Mouse (Mus musculus) MEL-GATA-1-ER (cell line): ENCODE measurements around the gene Mgat4c.

ENCODE experiments used
- DNase-seq: peaks from one replicate; pipeline ENCODE4 v3.0.0-alpha.2; 2012; ENCODE audit warnings: low read depth; ENCODE audit errors: extremely low read depth

Mgat4c gene

DNA sequence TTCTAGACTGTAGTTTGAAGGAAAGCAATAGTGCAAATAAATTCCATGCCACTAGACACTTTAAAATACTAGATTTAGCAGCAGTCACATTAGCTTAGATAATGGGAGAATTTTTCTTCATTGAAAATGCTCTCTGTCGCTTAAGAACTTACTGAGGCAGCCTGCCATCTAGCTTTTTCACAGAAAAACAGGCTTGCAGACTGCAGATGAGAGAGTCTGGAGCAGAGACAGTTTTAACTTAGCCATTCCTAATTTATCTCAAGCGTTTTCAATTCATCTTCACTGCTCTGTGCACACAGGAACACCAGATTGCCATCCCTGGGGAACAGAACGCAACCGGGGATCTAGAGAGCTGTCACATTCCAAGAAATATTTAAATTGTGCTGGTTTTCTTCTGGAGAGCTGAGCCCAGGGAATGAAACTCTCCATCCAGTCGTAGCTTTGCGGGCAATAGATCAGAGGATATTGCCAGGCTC lies at the start of gene Mgat4c:
Gene Mgat4c (plus strand): TSS at position 51 of the 476 bp plus-strand sequence.
- no peak for DNase-seq

DNA sequence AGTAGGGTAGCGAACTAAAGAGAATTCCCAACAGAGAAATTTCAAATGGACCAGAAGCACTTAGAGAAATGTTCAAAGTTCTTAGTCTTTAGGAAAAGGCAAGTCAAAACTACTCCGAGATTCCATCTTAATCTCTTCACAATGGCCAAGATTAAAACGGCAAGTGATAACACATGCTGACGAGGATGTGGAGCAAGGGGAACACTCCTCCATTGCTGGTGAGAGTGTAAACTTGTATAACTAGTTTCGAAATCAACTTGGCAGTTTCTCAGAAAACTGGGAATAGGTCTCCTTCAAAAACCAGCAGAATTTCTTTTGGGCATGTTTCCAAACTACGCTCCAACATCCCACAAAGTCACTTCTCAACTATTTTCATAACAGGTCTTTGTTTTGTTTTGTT lies 46.0 kb upstream of the Mgat4c start:
- DNase-seq = no peak

DNA sequence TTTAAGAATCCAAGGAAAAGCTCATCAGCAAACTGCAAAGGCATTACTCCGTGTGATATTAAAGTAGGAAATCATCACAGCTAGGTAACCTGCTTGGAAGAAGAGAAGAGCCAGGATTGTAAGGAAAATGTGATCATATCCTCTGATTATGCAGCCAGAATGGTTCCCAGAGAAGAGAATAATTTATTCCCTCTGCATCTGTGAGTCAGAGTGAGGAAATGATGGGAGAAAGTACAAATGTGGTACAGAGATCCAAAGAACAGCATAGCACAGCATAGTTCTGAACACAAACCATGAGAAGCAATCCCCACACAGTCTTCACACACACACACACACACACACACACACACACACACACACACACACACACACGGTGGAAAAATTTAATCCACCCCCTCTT lies 40.2 kb upstream of the Mgat4c start:
- DNase-seq = no peak

DNA sequence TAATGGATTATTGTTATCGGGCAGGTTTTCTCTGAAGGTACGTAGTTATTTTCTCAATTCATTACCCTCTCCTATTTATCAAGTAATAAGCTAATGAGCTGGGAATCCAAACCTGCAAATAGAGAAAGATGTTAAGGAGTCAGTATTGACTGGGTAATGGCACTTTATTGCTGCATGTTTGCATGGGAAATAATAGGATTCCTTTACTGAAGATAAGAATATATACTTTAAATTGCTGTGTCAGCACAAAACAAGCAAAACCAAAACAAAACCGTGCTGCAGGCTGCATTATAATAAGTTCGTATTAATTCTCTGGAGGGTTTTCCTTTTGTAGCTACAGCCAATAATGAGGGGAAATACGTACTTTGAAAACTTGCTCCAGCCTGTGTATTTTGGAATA lies 627 bp downstream of the Mgat4c start:
- no peak for DNase-seq

DNA sequence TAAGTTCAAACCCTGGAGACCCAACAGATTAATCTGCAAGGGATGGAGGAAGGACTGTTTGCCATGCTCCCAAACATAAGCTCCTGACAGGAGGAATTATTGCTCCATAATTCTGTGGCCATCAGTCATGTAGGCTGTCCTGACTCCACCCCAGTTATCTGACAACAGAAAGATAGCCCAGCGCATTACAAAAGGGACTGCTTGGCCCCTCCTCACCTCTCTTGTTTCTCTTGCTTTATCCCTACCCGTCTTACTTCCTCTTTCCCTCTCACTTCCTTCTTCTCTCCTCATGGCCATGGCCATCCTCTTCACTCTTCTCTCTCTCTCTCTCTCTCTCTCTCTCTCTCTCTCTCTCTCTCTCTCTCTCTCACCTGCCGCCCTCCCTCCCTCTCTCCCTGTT lies 80.5 kb downstream of the Mgat4c start:
- DNase-seq = peak; percentile 59

DNA sequence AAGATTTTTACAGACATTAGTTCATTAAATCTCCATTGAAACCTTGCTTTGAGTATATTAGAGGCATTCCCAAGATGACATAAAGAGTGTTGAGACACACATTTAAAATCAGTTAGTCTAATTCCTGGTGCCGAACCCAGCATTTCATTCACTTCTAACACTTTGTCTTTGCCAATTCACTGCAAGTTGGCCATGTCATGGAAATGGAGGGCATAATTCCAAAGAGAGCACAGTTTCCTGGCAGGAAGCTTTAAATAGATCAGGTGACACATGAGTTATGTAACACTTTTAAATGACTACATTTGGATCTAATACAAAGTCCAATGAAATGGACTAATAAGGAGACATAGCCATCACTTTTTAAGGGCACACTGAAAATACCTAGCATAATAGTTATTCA lies 89.4 kb downstream of the Mgat4c start:
- no peak for DNase-seq

DNA sequence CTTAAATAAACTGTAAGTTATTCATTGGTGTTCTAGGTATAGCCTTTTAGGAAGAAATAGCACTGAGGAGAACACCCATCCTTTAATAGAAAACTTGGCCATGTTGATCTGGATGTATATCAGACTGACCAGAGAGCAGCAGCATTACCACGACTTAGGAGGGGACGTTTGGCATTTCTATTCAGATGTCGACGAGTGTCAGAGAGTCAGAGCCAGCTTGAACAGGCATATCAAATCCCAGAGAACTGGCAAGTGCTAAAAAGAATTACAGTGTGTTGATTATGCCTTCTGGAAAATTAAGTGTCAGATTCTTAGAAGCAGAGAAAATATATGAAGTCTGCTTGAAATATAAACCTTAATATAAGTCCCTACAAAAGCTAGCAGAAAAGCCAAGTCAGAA lies 89.9 kb downstream of the Mgat4c start:
- no peak for DNase-seq

DNA sequence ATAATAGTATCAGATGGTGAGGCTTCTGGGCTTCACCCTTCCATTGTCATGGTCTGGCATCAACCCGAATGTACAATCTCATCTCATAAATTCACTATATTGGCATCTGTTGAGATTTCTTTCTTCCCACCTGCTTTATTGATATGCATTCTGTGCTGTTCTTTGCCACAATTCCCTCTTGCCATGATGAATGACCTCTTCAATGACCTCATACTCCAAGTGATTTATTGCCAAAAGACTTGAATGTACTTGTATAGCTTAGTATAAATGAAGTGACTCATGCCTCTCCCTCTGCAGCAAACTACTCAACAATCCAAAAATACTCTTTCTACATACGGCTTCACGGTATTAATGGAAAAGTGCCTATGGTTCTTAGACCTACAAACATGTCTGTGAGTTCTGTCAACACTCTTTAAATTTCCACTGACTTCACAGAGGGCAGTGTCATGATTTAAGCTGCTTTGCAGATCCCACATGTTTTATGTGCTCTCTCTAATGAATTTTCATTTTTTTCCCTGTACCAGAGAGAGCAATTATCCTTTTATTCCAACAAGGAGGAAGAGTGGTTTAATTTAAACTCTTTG lies 102.0 kb downstream of the Mgat4c start:
- no peak for DNase-seq

DNA sequence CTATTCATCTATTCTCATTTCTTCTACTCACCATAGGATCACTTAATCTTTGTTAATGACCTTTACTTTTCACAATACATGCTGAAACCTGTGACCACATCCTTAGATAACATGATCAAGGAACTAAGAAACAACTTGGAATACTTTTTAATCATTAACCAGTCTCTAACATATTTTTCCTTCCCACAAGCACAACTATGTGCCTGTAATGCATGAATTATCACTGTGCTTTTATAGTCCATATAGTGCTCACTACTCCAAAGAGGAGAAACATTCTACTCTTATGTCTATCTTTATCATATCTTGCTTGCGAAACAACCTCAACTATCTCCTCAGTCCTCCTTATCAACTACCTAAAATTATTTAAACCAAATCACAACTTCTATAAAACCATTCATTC lies 114.2 kb downstream of the Mgat4c start:
- no peak for DNase-seq

DNA sequence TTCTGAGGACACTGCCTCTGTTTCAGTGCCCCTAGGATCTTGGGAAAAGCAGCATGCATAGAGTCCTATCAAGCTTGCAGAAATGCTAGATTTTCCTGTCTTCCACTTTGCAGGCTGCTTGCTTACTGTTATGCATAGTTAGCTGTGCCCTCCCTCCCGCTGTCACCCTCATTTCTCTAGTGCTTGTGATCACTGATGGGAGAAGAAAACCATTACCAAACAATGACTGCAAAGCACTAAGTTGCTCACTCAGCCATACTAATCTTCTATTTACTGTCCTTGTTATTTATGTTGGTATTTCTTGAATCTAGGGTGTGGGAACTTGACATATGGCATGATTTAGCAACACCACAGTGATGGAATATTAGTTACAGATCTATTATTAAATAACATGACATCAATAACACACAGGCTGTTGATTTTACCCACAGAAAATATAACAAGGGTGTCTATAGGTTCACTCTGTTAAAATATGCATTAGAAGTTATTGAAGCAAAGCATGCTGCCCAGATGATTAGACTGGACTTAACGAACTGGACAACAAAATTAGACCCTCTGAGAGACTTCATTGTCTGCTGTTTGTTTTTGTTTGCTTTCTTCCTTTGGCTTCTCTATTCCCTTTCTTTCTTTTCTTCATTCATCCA lies 117.7 kb downstream of the Mgat4c start:
- no peak for DNase-seq

DNA sequence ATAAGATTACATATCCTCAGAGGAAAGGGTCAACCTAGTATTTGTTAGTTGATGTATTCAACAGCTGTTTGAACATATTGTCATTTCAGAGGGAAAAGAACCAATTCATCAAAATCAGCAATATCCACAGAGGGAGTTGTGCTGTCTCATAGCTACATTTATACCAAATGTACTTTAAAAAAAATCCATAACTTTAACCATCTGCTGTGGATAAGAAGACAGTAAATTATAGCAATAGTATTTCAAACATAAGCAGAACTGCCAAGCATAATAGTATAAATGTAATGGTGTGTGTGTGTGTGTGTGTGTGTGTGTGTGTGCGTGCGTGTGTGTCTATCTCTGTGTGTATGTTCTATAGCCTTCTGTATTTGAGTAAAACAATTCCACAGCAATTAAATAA lies 127.5 kb downstream of the Mgat4c start:
- DNase-seq = no peak

DNA sequence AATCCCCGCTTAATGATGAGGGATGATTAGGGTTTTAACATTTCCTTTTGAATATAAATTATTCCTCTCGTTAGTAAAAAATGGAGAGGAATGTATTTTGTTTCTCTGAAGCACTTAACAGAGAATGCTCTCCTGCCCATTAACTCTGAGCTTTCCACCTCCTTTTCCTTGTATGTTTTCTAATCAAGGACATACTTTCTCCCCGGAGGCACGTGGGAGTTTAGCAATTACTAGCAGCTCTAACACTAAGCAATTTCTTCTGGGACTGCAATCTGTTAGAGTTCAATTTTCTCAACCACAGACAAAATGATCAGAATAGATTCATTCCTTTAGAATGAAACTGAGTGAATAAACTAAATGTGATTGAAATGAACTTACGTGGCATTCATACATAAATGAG lies 135.6 kb downstream of the Mgat4c start:
- DNase-seq = no peak

DNA sequence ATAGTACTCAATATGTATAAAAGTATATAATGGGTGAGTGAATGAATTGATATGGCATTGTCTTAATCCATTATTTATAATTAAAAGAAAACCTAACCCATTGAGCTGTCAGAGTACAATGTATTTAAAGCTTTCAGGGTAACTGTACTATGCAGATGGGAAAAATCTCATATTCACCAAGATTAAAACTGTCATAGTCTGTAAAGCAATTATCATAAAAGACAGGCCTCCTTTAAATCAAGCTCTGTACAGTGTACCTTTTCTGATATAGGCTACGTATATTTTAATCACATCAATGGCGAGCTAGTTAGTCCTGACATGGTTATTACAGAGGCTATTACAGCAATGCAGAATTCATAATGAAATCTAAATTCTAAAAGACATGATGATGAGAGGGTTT lies 146.7 kb downstream of the Mgat4c start:
- DNase-seq = no peak

DNA sequence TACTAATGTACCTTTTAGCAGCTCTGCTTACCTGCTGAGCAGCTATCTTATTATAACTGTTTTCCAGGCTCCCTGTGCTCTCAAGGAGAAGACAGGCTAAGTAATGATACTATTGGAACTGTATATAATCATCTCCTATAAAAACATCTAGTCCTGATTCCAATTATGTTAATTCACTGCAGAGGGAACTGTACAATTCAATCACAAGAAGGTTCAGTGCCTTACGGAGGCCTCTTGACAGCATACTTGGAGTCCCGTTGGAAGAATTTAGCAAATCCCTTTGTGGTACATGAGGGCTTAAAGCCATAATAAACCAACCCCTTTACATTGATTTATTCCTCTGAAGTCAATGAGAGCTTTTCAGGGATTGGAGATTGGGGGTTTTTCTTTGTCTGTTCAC lies 174.8 kb downstream of the Mgat4c start:
- DNase-seq = no peak

DNA sequence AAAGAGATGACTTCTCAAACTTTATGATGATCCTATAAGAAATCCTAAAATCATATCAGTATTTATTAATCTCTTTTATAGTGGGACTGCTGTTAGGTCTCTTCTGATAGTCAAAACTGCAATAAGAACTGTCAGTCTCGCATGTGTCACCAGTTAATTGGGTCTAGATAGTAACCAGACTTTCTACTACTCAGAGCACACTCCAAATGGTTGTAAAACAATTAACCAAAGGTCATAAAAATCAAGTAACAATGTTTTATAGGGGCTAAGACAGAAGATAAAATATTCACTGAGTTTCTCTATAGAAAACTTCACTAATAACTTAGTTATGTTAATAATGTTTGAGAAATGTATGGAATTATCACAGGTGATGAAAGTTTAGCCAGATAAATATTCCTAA lies 208.6 kb downstream of the Mgat4c start:
- no peak for DNase-seq

DNA sequence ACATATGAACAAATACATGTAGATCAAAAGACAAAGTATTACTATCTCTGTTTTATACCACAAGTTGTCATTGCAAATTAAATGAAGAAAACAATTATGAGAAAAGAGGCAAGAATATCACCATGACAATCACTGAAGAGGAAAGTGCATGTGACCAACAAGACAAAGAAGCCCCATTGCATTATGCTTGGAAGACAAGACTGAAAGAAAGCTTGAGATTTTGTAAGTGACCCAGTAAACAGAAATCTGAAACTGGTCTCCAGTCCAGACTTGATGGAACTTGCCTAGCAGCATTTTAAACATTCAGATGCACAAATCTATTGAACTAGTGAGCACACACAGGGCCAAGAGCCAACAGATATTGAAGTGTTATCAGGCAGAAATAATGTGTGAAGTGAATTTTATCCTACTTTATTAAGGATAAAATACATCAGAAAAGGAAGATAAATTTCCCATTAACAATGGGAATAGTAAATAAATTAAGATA lies 236.1 kb downstream of the Mgat4c start:
- no peak for DNase-seq

DNA sequence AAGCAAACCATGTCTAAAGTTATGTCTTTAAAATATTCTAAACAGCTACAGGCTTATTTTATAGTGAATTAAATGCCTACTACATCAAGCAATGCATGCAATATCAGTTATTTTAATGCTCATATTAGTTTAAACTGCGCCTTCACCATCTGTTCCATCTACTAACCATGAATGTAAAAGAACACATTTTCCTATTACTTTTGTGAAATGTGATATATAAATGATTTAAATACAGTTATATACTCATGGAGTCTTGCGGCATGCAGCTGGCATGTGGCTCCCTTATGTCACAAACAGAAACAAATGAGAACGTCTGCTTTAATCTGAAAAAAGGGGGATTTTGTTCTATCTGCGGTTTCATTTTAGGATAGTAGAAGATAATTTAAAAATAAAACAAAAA lies 316.3 kb downstream of the Mgat4c start:
- no peak for DNase-seq

DNA sequence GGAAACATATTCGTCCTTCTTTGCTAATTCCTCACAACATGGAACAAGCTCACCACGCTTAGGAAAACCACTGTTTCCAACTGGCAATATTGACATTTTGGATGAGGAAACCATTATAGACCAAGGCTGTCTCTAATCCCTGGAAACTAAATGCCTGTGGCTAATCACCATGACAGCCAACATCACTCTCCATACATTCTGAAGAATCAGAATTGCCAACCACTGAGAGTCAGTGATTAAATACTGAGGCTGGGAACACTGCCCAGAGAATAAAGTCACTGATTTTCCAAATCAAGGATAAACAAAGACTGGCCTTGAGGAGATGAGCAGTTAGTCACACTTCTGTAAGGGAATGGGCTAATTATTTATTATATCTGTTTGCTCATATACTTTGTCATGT lies 361.2 kb downstream of the Mgat4c start:
- no peak for DNase-seq

DNA sequence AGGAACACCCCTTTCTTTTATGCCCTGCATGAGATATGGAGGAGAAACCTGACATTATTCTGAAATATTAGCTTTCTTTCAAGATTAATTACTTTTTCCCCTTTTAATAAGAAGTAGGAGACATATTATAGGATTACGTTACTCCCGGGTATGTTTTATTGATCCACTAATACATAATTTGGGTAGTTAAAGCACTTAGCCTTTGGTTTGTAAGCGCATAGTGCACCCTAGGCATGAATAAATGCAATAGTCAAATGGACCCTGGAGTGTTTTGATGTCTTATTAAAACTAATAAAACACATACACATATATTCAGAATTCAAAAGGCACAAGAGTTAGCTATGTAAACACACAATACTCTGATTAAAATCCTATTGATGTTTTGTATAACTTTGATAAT lies 374.9 kb downstream of the Mgat4c start:
- DNase-seq = no peak

DNA sequence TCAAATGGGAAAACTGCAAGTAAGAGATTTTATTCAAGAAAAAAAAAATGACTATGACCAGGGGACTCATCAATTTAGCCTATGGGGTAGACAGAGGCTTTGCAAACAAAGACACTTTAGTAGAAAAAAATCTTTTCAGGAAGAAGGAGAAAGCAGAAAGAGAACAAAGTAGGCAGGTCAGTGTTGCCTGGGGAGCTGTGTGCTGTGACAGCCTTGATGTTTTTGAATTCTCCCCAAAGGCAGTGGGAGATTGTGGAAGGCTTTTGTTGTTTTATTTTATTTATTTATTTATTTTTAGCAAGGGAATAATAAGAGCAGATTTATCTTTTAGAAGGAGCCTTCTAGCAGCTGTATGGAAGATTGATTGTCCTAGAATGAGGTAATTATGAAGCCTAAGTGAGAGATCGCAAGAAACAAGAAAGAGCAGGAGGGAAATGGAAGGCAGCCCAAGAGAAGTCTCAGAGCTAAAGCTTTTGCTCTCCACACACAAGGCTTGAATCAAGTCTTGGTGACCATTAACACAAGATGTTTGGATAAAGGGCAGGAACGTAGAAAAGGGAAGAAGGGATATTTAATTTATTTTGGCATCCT lies 375.8 kb downstream of the Mgat4c start:
- no peak for DNase-seq

DNA sequence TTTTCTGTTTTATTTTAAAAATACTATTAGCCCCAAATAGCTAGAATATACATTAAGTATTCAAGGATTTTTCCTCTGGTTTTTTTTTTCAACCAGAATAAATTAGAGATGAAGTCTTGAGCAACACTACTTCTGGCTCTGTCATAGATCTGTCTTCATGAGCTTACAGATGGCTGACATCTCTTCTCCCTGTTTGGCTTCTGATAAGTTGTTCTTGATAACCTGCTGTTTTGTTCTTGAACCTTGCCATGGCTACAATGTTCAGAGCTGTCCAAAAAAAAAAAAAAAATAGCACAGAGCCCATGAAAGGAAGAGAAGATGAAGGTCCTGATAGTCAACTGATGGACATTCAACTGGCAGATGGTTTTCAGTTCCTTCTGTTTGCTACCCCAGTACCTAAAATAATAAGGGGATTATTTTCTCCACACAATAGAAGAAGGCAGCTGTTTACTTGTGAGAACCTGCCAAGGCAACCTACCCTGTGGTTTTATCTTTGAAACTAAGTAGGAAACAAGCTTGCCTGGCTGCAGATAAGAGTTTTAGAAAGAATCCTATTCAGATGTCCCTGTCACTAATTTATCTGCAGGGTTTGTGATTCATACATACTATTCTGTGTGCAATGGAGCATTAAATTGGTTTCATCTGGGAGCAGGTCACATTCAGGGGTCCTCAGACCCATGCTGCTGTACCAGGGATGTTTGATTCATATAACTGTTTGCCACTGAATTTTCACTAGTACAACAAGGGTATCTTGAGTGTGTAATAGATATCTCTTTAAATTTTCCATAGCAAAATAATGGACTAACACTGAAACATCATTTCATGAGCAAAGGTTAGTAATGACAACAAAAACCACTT lies 393.5 kb downstream of the Mgat4c start:
- peak; percentile 39 for DNase-seq

DNA sequence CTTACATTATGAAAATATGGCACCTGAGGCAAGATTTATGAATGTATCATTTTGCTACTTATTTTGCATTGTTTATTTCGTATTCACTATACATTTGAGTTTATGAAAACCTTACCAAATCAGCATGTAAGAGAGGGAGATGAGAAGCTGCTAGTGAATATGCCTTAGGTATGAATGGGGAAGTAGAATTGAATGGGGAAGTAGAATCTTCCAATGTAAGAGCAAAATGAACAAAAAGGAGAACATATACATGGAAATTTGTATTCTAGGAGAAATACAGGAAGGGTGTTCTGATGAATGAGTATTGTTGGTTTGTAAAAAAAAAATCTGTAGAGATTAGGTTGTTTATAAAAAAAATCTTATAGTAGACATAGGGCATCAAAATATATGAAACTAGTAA lies 441.9 kb downstream of the Mgat4c start:
- DNase-seq = peak; percentile 57
